Mouse (Mus musculus) large intestine, adult 2 months (tissue): ENCODE measurements around the gene Pink1. TPM values are rescaled to one million over a fixed set of nuclear protein-coding genes. Genes with fewer than 3 reads are reported as not detected.

ENCODE experiments used
- DNase-seq: peaks from one replicate; pipeline ENCODE4 v3.0.0-alpha.2; 2012; ENCODE audit warnings: low read depth, low spot score
- WGBS: fragments of 180-500 bp; shearing (Covaris S2); methylation state at CpG from one replicate; pipeline ENCODE4 v1.1.7; 2018; 5-methylcytosine and 5-hydroxymethylcytosine counted together
- polyA plus RNA-seq: library from polyadenylated mRNA; depleted of rRNA; stranded (reverse); fragments of >200 nt; gene quantifications from 2 replicates; pipeline ENCODE4 v1.2.3, GENCODE M21; 2012; rRNA removed

The Pink1 gene
- polyA plus RNA-seq = 61.3 and 82.2 TPM in 2 replicates

- no peak for DNase-seq
- WGBS = 2% methylated on average over 41 of the region's 41 CpGs
These were observed at the start of gene Pink1 for GRCm38 (mm10) chr4:138326077-138326695. Gene Pink1 (minus strand): TSS chr4:138326307.

GRCm38 (mm10) chr4:138375117-138375516 is 49.0 kb upstream of the Pink1 start:
- no peak for DNase-seq
- 69% methylated on average over 3 of the region's 3 CpGs for WGBS

GRCm38 (mm10) chr4:138370996-138371516 is 44.9 kb upstream of the Pink1 start:
- WGBS = 84% methylated on average over 5 of the region's 5 CpGs
- no peak for DNase-seq

GRCm38 (mm10) chr4:138368498-138369260 is 42.6 kb upstream of the Pink1 start:
- WGBS = 55% methylated on average over 12 of the region's 12 CpGs

GRCm38 (mm10) chr4:138367641-138368497 is 41.8 kb upstream of the Pink1 start, which contains the start of gene Cda:
Gene Cda (minus strand): TSS chr4:138367992.
- peak; percentile 84 for DNase-seq
- 1% methylated on average over 34 of the region's 34 CpGs for WGBS

More at GRCm38 (mm10) chr4:138368498-138369260, 42.6 kb upstream of the Pink1 start:
- no peak for DNase-seq

- DNase-seq = no peak
These were observed 40.5 kb upstream of the Pink1 start for GRCm38 (mm10) chr4:138366561-138366960.

GRCm38 (mm10) chr4:138363511-138363910 is 37.4 kb upstream of the Pink1 start:
- DNase-seq = no peak
- 9% methylated on average over 5 of the region's 5 CpGs for WGBS

More at GRCm38 (mm10) chr4:138366561-138366960, 40.5 kb upstream of the Pink1 start:
- whole genome bisulfite sequencing = 39% methylated on average over 2 of the region's 2 CpGs

- 58% methylated on average over 7 of the region's 7 CpGs for WGBS
- no peak for DNase-seq
These were observed 36.8 kb upstream of the Pink1 start for GRCm38 (mm10) chr4:138362883-138363282.

- no peak for DNase-seq
- WGBS = 34% methylated on average over 11 of the region's 11 CpGs
These were observed 35.3 kb upstream of the Pink1 start for GRCm38 (mm10) chr4:138361370-138361821.

GRCm38 (mm10) chr4:138358176-138358575 is 32.1 kb upstream of the Pink1 start:
- WGBS = 81% methylated on average over 3 of the region's 3 CpGs
- no peak for DNase-seq

- 82% methylated on average over 12 of the region's 12 CpGs for WGBS
- DNase-seq = no peak
These were observed 30.4 kb upstream of the Pink1 start for GRCm38 (mm10) chr4:138356551-138356950.

- 71% methylated on average over 8 of the region's 8 CpGs for WGBS
- no peak for DNase-seq
These were observed 30.0 kb upstream of the Pink1 start for GRCm38 (mm10) chr4:138356141-138356540.

GRCm38 (mm10) chr4:138355496-138355895 is 29.4 kb upstream of the Pink1 start:
- 86% methylated on average over 2 of the region's 2 CpGs for WGBS
- DNase-seq = no peak

- DNase-seq = no peak
- WGBS = 61% methylated on average over 10 of the region's 10 CpGs
These were observed 27.5 kb upstream of the Pink1 start for GRCm38 (mm10) chr4:138353438-138354171.

GRCm38 (mm10) chr4:138352692-138353091 is 26.6 kb upstream of the Pink1 start:
- WGBS = 94% methylated on average over 6 of the region's 6 CpGs
- no peak for DNase-seq

- WGBS = 90% methylated on average over 5 of the region's 5 CpGs
- no peak for DNase-seq
These were observed 25.7 kb upstream of the Pink1 start for GRCm38 (mm10) chr4:138351821-138352220.

- 54% methylated on average over 7 of the region's 7 CpGs for WGBS
- no peak for DNase-seq
These were observed 22.6 kb upstream of the Pink1 start for GRCm38 (mm10) chr4:138348716-138349115.

GRCm38 (mm10) chr4:138347280-138347679 is 21.2 kb upstream of the Pink1 start:
- 79% methylated on average over 1 of the region's 1 CpGs for WGBS
- no peak for DNase-seq
